Mouse (Mus musculus): ENCODE measurements around the gene Scn2b.

Scn2b gene

DNA sequence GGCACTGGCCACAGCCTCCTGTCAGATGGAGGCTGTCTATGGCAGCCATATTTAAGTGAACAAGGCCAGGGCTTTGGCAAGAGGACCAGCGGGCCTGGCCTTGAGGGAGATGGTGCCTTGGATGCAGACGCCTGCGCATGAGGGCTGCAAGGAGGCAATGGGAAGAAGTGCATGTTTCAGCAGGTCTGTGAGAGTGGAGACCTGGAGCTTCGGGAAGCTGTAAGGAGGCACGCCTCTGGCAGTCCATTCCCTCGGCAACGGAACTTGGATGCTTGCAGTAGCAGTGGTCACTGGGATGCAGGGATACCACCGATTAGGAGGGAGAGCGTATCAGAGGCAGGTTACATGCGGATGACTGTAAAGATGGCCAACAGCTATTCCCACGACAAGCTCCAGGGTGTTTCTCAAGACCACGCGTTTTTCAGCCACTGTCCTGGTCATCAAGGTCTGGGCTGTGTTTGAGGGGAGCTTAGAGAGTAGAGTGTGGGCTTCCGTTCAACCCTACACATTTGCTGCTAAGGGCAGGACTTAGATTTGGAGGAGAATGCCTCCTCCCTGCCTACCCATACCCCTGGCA lies 2.5 kb downstream of the Scn2b start:
- DNase-seq (ENCODE audit: low read depth): no peak

DNA sequence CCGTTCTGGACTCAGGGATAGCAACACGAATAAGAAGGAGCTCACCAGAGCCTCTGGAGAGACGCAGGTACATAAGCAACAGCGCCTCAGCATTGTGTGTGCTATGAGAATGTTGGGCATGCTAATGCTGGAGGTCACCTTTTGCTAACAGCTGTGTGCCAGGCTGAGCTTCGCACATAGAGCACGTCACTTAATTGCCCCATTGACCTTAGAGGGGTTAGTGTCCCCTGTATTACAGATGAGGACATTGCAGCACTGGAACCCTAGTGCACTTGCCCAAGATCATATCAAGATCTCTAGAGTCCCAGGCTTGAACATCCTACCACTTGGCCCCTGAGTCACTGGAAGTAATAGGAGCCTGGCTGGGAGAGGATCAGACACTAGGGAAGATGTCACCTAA lies 3.0 kb downstream of the Scn2b start:
- no peak for DNase-seq (ENCODE audit: low read depth)

DNA sequence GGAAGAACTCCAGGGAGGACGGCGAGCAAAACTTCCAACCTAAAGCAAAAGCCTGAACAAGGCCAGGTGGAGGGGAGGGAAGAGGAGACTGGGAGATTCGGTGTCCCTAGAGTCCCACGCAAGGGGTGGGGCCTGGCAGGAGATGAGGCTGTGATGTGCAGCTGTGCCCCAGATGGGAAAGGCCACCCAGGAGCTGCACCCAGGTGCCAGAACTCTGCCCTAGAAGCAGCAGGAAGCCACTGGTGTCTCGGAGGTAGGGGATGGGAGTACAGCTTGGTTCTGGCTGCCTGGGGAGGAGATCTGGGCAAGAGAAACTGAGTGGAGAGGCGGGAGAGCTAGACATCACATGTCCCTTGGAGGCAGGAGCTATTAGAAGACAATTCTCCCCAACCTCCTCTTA lies 3.4 kb downstream of the Scn2b start:
- no peak for DNase-seq (ENCODE audit: low read depth)

DNA sequence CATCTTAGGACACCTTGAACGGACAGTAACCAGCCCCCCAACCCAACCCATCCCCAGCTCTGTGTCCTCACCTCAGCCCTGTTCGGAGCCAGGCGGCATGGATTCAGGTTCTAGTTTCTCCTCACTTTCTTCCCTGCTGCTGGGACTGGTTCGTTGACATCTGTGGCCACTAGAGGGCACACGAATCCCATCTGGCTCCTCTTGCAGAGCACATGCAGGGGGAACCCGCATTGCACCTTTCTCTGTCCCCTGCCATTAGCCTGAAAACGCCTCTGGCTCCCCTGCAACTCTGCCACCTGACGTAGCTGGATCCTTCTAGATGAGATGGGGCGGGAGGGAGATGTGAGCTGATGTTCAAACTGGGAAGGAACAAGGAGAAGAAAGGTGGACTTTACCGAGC lies 4.2 kb downstream of the Scn2b start:
- peak; percentile 92 for DNase-seq (ENCODE audit: low read depth)

DNA sequence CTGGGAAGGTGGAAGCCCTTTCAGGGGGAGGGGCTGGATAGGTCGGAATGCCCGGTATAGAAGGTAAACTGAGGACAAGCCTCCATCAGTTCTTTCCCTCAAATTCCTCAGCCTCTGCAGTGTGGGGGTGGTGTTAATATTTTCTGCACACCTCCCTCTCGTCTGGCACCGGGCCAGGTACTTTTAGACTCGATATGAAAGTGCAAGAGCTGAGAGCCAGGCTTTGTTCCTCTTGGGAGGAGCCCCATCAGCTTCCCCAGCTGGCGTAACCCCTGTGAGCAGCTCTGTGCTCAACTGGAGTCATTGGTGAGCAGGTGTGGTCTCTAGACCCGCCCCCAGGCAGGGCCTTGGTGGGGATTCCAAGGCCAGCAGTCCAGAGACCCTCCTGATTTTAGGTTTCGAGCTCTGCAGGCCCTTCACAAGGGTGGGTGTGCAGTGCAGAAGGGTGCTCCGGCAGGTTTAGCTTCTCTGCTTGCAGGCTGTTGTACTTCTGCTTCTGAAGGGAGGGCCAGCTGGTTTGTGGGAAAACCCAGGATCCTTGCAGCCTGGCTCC lies 4.7 kb downstream of the Scn2b start:
- peak; percentile 89 for DNase-seq (ENCODE audit: low read depth)

DNA sequence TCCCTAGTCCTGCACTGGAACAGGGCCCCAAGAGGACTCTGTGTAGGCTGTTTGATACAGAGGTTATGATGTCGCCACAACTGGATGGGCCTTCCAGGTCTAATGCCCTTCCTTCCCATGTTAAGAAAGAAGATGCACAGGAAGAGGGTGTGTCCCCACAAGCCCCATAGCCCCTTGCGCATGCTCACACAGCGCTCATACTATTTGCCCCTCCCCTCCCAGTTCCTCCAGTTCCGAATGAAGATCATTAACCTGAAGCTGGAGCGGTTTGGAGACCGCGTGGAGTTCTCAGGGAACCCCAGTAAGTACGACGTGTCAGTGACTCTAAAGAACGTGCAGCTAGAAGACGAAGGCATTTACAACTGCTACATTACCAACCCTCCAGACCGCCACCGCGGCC lies 7.6 kb downstream of the Scn2b start:
- no peak for DNase-seq (ENCODE audit: low read depth)

DNA sequence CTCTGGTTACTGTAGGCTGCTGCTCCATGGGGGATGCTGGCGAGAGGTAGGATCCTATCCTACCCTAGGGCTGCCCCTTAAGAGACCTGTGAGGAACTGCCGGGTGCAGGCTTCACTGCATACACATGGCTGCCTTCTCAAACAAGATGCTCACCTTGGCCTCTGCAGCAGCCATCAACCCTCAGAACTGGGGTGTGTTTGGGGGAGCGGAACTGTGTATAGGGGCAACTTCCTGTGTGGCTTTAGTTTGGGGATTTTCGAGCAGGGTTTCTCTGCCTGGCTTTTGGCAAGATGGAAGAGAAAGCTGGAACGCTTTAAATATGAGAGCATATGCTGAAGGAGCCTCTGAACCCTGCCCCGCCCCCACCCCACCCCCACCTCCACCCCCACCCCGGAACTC lies 9.4 kb downstream of the Scn2b start:
- peak; percentile 66 for DNase-seq (ENCODE audit: low read depth)

DNA sequence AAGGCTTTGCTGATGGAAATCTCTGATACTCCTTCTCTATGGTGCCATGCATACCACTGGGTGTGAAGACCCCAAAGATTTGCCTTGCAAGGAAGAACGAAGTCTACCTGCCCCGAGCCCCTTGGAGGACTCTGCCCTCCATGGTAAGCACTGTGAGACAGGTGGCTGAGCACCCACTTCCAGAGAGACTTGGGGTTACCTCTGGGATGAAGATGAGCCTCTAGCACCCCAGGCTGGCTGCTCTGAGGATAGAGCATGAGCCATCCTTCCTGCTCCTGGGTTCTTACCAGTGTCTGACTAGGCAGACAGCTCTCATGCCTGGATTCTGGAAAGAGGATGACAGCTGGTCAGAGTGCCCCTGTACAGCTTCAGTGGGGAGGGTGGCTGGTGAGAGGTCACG lies 12.5 kb downstream of the Scn2b start:
- no peak for DNase-seq (ENCODE audit: low read depth)

DNA sequence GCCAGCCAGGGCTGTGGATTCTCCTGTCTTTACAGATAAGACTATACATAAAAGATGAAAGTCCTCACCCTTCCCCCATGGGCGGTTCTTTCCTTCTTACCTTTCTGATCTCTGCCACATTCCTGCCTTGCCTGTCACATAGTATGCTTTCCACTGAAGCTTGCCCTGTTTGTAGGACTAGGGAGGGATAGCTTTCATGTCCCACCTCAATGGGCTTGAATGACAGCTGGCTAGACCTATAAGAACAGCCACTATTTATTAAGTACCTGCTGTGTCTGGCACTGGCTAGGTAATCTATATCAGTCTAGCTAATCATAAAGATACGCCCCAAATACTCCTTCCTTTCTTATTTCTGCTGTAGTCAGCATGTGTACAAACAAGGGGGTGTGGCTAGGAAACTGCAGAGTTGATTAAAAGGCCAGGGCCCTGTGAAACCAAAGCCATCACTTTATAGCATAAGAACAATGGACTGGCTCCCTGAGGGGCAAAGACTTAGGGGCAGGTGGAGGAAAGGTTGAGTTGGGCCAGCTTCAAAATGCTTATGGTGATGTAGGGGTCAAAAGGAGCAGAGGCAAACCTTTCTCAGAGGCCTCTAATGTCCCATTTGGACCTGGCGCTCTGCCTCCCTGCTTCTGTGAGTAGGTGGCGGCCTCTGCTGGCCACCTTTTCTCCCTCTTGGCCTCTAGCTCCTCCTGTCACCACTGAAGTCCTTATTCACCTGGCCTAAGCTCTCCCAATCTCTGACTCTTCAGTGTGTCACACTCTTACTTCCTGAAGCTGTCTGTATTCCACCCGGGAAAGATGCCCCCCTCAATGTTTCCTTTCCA lies 16.1 kb downstream of the Scn2b start:
- peak; percentile 87 for DNase-seq (ENCODE audit: low read depth)

DNA sequence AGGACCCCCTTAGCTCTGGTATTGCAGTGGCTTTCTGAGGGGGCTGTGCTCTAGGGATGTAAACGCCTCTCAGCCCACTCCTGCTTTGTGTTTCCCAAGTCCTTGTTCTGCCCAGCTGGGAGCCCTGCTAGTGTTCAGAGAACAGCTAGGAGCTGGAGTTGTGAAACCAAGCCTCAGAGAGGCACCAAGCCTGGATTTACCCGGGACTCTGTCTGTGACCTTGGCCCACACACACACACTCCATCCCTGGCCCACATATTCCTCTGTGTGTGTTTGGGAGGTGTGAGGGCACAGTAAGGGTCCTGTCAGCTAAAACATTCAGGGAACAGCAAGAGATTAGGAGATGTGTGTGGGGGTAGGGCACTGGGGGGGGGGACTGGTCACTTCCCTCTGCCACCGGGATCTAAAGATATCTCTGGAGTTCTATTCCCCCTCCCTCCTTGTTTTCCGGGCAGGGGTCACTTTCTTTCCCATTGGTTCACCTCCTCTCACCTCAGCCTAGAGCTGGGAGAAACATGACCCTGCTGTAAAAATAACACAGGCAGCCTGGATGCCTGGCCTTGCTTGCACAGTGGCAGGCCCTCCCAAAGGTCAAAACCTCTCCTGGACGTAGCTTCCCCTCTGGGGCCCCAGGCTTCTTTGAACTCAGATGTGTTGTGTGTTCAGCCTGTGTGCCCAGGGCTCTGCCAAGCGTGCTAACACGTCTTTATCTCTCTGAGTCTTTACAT lies 19.0 kb downstream of the Scn2b start:
- DNase-seq (ENCODE audit: low read depth): no peak

DNA sequence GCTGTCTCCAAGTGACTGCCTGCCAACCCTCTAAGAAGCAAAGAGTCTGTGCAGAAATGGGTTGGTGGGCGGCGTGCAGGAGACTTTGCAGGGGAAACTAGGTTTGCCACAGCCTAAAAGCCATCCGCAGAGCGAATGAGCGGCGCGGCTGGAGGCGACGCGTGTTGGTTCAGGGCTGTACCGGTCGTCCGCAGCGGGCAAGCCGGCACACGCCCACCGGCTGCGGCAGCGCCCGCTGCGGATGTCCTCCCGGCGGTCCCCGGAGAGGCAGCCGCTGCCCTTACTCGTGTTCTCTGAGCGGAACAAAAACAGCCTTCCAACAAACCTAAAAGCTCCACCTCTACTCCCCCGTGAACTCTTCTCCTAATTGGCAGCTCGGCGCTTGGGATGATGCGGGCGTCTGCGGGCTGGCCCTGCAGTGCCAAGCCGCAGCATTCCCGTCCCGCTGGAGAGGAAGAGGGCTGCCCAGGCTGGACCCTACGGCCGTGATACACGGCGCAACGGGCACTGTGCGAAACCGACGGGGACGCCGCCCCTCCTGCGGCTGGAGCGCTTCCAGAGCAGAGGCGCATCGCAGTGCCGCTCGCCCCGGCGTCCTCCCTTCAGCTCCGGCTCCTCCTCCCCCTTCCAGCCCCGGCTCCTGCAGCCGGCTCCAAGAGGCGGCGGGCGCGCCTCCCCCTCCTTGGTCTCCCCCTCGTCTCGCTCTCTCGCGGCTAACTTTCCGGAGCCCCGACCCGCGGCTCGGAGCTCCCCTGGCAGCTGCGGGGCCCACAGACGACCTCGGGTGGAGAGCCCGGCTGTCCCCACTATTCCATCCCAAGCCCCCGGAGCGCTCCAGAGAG lies 20.8 kb downstream of the Scn2b start, which contains the start of gene Scn4b:
Gene Scn4b, plus strand, starts transcription at position 205 of the 842 bp plus-strand sequence.
- peak; percentile 62 for DNase-seq (ENCODE audit: low read depth)

DNA sequence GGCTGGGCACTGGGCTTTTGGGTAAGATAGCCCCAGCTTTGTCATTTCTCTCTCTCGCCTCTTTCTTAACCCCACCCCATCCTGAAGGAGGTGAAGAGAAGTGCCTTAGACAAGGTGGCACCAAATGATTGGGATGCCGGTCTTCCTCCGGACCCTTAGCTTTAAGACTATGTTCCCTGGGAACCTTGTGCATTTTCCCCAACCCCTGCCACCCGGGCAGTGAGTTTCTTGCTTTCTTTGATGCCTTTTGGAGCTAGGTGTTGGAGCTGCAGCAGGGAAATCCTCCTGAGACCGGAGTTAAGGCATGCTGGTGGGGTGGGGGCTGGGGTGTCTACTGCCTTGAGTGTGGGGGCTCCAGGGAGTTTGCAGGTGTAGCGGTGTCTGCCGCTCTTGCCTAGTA lies 21.5 kb downstream of the Scn2b start:
- no peak for DNase-seq (ENCODE audit: low read depth)

DNA sequence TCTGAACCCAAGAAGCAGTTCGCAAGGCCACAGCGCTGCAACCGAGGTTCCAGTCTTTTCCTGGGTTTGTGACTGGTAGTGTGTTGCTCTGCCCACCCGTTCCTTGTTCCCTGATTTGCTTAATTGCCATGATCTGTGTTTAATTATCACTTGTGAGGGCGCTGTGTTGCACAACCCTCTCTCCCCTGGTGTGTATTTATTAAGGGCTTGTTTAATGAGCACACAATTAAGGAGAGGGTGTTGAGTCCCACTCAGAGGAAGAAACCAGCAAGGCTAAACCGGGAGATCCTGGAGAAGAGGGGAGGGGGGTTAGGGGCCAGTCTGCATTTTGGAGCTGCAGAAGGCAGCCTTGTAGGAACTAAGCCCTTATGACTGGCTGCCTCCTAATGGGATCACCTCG lies 23.4 kb downstream of the Scn2b start:
- DNase-seq (ENCODE audit: low read depth): no peak

DNA sequence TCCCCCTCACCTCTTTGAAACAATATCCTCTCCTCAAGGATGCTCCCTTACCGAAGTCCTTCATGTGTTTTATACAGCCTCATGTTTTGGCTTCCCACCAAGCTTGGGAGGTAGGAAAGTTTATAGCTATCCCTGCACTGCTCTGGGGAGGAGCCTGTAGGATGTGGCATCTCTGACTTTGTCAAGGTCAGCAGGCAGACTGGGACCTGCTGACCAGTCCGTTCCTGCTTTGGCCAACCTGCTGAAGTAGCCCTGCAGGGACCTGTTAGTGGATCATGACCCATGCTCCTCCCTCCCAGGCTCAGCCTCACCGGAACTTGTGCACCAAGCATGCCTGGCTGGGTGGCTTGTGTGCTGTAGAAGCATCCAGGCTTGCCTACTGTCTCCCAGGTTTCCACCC lies 25.1 kb downstream of the Scn2b start:
- DNase-seq (ENCODE audit: low read depth): no peak

DNA sequence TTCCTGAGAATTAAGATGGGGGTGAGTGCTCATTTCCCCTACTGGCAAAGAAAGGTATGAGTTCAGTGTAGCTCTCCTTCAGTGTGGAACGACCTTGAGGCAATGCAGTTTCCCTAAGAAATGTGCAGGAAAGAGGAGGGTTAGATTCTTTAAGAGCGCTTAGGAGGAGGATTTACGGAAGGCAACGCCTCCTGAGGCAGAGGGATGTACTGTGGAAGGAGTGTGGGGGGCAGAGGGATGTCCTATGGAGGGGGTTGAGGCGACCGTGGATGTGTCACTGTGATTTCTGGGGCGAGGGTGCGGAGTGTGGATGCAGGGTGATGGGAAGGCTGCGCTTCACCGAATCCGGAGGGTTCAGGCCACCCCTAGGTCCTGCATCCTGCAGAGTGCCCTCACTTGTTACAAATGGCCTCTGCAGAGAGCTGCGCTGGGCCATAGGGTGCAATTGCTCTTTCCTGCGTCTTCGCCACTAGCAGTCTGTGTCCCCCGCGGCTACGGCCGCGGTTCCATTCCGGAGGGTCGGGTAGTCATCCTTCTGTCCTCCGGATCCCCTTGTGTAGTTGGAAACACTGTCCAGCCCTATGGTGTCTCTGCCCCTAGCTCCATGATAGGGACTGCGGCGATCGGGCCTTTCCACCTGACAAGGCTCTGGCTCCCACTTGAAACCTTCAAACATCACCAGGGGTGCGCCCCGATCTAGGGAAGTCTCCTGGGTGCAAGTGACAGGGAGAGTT lies 28.1 kb downstream of the Scn2b start:
- DNase-seq (ENCODE audit: low read depth): no peak

DNA sequence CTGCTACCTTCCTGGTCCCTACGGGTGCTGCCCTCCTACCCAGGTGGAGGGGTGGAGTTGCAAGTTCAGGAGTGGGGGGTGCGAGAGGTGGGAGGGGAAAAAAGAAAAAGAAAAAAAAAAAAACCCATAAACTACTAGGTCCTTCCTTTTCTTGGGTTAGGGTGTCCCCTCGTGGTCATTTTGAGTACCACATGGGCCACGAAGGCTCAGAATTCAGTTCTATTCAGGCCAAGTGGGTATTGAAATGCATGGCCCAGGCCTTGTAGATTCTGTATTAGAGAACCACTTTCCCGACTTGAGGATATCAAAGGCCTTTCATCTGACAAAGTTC lies 28.6 kb downstream of the Scn2b start:
- DNase-seq (ENCODE audit: low read depth): peak; percentile 88

DNA sequence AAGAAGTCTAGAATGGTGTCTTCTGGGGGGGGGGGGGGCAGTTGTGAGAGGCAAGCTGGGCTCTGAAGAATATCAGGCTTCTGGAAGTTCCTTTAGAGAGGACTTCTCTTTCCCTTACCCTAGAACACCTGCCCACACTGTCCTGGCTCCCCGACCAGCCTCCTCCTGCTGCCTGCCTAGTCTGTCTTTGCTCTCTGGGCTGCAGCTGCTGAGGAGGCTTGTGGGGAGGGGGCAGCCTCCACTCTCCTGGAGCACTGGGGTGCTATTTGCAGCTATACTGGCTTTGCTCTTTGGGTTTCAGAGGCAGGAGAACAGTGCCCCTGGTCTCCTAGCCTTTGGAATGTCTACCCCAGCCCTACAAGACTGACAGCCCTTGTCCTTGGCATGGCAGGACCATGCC lies 33.4 kb downstream of the Scn2b start:
- no peak for DNase-seq (ENCODE audit: low read depth)

DNA sequence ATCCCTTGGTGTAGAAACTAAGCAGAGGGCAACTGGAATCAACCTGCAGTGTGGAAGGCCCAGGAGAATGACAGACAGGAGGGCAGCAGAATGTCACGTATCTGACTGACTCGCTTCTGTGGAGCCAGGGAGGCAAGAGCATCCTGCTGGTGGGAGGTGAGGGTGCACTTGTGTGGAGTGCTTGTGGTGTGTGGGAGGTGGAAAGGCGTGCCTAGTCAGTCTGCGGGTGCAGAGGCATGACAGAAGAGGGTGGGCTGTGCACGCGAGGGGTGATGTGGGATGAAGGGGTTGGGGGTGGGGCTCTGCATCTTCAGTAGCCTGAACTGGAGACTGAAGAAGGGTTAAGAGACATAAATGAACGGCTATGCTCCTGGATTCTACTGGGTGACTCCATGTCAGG lies 35.8 kb downstream of the Scn2b start:
- DNase-seq (ENCODE audit: low read depth): no peak

DNA sequence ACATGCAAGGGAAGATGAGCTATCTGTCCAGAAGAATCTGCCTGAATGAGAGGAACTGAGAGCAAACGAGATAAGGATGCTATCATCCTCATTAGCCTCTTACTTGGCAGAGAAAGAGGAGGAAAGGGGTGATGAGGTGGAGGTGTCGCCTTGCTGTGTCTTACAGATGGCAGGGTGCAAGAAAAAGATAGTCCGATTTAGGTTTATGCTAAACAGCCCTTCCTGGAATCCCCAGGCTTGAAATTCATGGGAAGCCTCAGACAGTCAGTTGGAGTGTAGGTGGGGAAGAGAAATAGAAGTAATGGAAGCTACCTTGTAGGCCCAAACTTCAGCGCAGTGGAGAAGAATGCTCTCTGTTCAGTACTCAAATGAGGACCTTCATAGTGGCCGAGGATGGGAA lies 50.3 kb downstream of the Scn2b start:
- no peak for DNase-seq (ENCODE audit: low read depth)

DNA sequence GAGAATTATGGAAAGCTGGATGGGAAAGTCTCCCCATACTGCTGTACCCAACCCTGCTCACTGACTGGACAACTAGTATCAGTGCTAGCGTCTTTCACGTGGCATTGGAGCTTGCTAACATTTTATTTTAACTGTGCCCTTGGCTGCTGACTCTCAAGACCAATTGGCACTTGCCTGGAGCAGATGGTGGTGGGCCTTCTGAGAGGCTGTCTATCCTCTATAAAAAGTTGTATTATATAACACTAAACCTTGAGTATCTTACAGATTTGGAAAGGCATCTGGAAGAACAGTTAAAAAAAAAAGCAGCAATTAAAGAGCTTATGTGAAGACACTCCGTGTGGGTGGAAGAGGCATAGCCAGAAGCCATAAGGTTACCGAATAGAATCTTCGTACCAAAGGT lies 52.6 kb downstream of the Scn2b start:
- DNase-seq (ENCODE audit: low read depth): no peak

DNA sequence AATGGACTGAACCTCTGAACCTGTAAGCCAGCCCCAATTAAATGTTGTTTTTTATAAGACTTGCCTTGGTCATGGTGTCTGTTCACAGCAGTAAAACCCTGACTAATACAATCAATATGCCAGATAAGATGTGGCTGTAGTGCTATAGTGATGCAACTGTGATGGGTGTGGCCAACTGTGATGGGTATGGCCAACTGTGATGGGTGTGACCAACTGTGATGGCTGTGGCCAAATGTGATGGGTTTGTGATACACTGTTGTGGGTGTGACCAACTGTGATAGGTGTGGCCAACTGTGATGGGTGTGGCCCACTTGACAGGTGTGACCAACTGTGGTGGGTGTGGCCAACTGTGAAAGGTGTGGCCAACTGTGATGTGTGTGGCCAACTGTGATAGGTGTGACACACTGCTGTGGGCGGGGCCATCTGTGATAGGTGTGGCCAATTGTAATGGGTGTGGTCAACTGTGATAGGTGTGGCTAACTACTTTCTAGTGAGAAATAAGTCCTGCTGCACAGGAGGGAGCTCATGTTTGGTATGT lies 53.6 kb downstream of the Scn2b start:
- DNase-seq (ENCODE audit: low read depth): no peak

Measured in naive thymus-derived CD4-positive, alpha-beta T cell, adult 2 months (primary cell).